Mouse (Mus musculus) CH12.LX (cell line): Measurements from ENCODE around the gene Lipe. TPM values are rescaled to one million over a fixed set of nuclear protein-coding genes. Genes with fewer than 3 reads are reported as not detected.

ENCODE experiments used
- DNase-seq: peaks from one replicate; pipeline ENCODE4 v3.0.0-alpha.2; 2013; ENCODE audit errors: extremely low read depth
- H3K27ac ChIP-seq: 2 replicates; pipeline ENCODE4 v1.5.1; 2012; ENCODE audit warnings: low read depth, mild to moderate bottlenecking, control low read depth, moderate library complexity; ENCODE audit not compliant: insufficient read depth
- H3K27me3 ChIP-seq: replicated peaks from 2 replicates; pipeline ENCODE3; 2012; ENCODE audit warnings: inconsistent platforms
- H3K36me3 ChIP-seq, 2 experiments: replicated peaks in 1 of 2; 2 replicates each; pipeline versions ENCODE3 to v1.6.1; 2012; ENCODE audit warnings: inconsistent platforms in 1 of 2, low read length in 1 of 2, mild to moderate bottlenecking in 1 of 2, mixed read lengths in 1 of 2, moderate library complexity in 1 of 2; ENCODE audit not compliant: control insufficient read depth in 1 of 2, insufficient read depth in 1 of 2
- H3K4me1 ChIP-seq, 2 experiments: 2 replicates each; pipeline ENCODE4 v1.6.1; 2012; ENCODE audit warnings: inconsistent platforms in 1 of 2, moderate library complexity in 1 of 2; ENCODE audit not compliant: insufficient read depth in 2 of 2, control insufficient read depth in 1 of 2
- H3K4me2 ChIP-seq: 2 replicates; pipeline ENCODE4 v1.6.1; 2012; ENCODE audit warnings: low read depth, mild to moderate bottlenecking, control low read depth; ENCODE audit not compliant: poor library complexity, insufficient read depth, severe bottlenecking
- H3K4me3 ChIP-seq, 3 experiments: fragments of 150-350 bp in 1 of 3; sonication (generic) in 1 of 3; replicated peaks in 1 of 3; 2 replicates each; pipeline versions ENCODE3 to v1.5.1; 2011 to 2012; ENCODE audit warnings: low read depth in 2 of 3, low read length in 2 of 3, mild to moderate bottlenecking in 2 of 3, moderate library complexity in 2 of 3, control low read depth in 1 of 3, improper control_type of control experiment in 1 of 3, inconsistent platforms in 1 of 3, mixed read lengths in 1 of 3; ENCODE audit not compliant: poor library complexity in 1 of 3
- H3K79me2 ChIP-seq: replicated peaks from 2 replicates; pipeline ENCODE4 v1.6.1; 2012; ENCODE audit warnings: mild to moderate bottlenecking, moderate library complexity; ENCODE audit not compliant: control insufficient read depth, poor library complexity, insufficient read depth, severe bottlenecking; ENCODE audit errors: extremely low read depth
- H3K9ac ChIP-seq: 2 replicates; pipeline ENCODE4 v1.6.1; 2012; ENCODE audit warnings: low read depth, mild to moderate bottlenecking, control low read depth, moderate library complexity; ENCODE audit not compliant: insufficient read depth
- H3K9me3 ChIP-seq: replicated peaks from 2 replicates; pipeline ENCODE3; 2012; ENCODE audit warnings: low read length, inconsistent platforms, mixed read lengths
- CHD2 ChIP-seq: IDR thresholded peaks from 2 replicates; pipeline ENCODE4 v1.6.1; 2011; ENCODE audit warnings: low read length, improper control_type of control experiment
- CTCF ChIP-seq, 2 experiments: IDR thresholded peaks in 1 of 2; conservative IDR thresholded peaks in 1 of 2; 2 replicates each; pipeline ENCODE4 v1.5.1; 2011 to 2012; ENCODE audit warnings: low read depth in 2 of 2, low read length in 2 of 2, improper control_type of control experiment in 1 of 2, inconsistent platforms in 1 of 2, mild to moderate bottlenecking in 1 of 2, moderate library complexity in 1 of 2
- E2F4 ChIP-seq: IDR thresholded peaks from 2 replicates; pipeline ENCODE4 v1.6.1; 2011; ENCODE audit warnings: low read depth, low read length, improper control_type of control experiment; ENCODE audit not compliant: insufficient replicate concordance
- EP300 ChIP-seq: IDR thresholded peaks from 2 replicates; pipeline ENCODE4 v1.6.1; 2011; ENCODE audit warnings: low read length, improper control_type of control experiment
- ETS1 ChIP-seq: conservative IDR thresholded peaks from 2 replicates; pipeline ENCODE4 v1.6.1; 2012; ENCODE audit warnings: low read depth, mild to moderate bottlenecking, inconsistent platforms, low read length, improper control_type of control experiment, moderate library complexity
- GABPA ChIP-seq: IDR thresholded peaks from 2 replicates; pipeline ENCODE4 v1.6.1; 2012; ENCODE audit warnings: low read depth, low read length, improper control_type of control experiment, inconsistent platforms; ENCODE audit not compliant: insufficient replicate concordance
- JUND ChIP-seq: conservative IDR thresholded peaks from 2 replicates; pipeline ENCODE4 v1.6.1; 2011; ENCODE audit warnings: low read depth, low read length, improper control_type of control experiment
- MAFK ChIP-seq: IDR thresholded peaks from 2 replicates; pipeline ENCODE4 v1.6.1; 2011; ENCODE audit warnings: low read length, improper control_type of control experiment; ENCODE audit not compliant: insufficient replicate concordance
- MEF2A ChIP-seq: IDR thresholded peaks from 2 replicates; pipeline ENCODE4 v1.6.1; 2014; ENCODE audit warnings: low read depth, mild to moderate bottlenecking, inconsistent platforms, low read length, improper control_type of control experiment, borderline replicate concordance
- NELFE ChIP-seq: IDR thresholded peaks from 2 replicates; pipeline ENCODE4 v1.6.1; 2011; ENCODE audit warnings: low read depth, low read length, improper control_type of control experiment
- NRF1 ChIP-seq: IDR thresholded peaks from 2 replicates; pipeline ENCODE4 v1.6.1; 2014; ENCODE audit warnings: low read depth, mild to moderate bottlenecking, inconsistent platforms, low read length, improper control_type of control experiment, moderate library complexity
- POLR2A ChIP-seq: IDR thresholded peaks from 2 replicates; pipeline ENCODE4 v1.6.1; 2011; ENCODE audit warnings: low read depth, mild to moderate bottlenecking, improper control_type of control experiment, low read length
- POLR2AphosphoS2 ChIP-seq: IDR thresholded peaks from 2 replicates; pipeline ENCODE4 v1.6.1; 2011; ENCODE audit warnings: low read depth, low read length, improper control_type of control experiment
- RAD21 ChIP-seq: IDR thresholded peaks from 2 replicates; pipeline ENCODE4 v1.6.1; 2011; ENCODE audit warnings: low read depth, mild to moderate bottlenecking, low read length, improper control_type of control experiment, moderate library complexity
- SIN3A ChIP-seq: IDR thresholded peaks from 2 replicates; pipeline ENCODE4 v1.6.1; 2012; ENCODE audit warnings: low read length, improper control_type of control experiment, inconsistent platforms
- TBP ChIP-seq: conservative IDR thresholded peaks from 2 replicates; pipeline ENCODE4 v1.6.1; 2011; ENCODE audit warnings: low read depth, low read length, improper control_type of control experiment
- TCF12 ChIP-seq: IDR thresholded peaks from 2 replicates; pipeline ENCODE4 v1.6.1; 2014; ENCODE audit warnings: low read depth, mild to moderate bottlenecking, inconsistent platforms, low read length, improper control_type of control experiment
- USF1 ChIP-seq: IDR thresholded peaks from 2 replicates; pipeline ENCODE4 v1.6.1; 2014; ENCODE audit warnings: low read depth, mild to moderate bottlenecking, inconsistent platforms, low read length, improper control_type of control experiment
- USF2 ChIP-seq: conservative IDR thresholded peaks from 2 replicates; pipeline ENCODE4 v1.6.1; 2011; ENCODE audit warnings: low read depth, low read length, improper control_type of control experiment
- ZKSCAN1 ChIP-seq: IDR thresholded peaks from 2 replicates; pipeline ENCODE4 v1.6.1; 2012; ENCODE audit warnings: low read depth, inconsistent platforms, low read length, improper control_type of control experiment, borderline replicate concordance
- ZNF384 ChIP-seq: IDR thresholded peaks from 2 replicates; pipeline ENCODE4 v1.6.1; 2012; ENCODE audit warnings: low read depth, low read length, improper control_type of control experiment, inconsistent platforms
- dilution Hi-C: fragments of 300-500 bp; cut with MboI; formaldehyde crosslinking; loops from 2 replicates; pipeline ENCODE4 v1.14.3; 2020; ENCODE audit warnings: low sequenced_read_pairs; ENCODE audit not compliant: extremely low pct_unique_long_range_greater_than_20kb, extremely low pct_ligation_motif_present
- in situ Hi-C: fragments of 300-500 bp; cut with MboI; formaldehyde crosslinking; loops from 3 replicates; pipeline ENCODE4 v1.14.3; 2019; ENCODE audit warnings: low sequenced_read_pairs, low pct_ligation_motif_present, low pct_unique_long_range_greater_than_20kb, mixed read lengths
- polyA plus RNA-seq: library from polyadenylated mRNA; unstranded; fragments of >175 nt; gene quantifications from 2 replicates; pipeline ENCODE4 v1.2.1, GENCODE M21; 2012; ENCODE audit warnings: low read depth; ENCODE audit not compliant: insufficient read length
- total RNA-seq, 2 experiments: library from RNA; depleted of rRNA; stranded (reverse); fragments of 300-350 nt in 1 of 2; fragments of >200 nt in 1 of 2; gene quantifications; 2 replicates each; pipeline ENCODE4 v1.2.3; 2012 to 2014

The Lipe gene
- total and polyA plus RNA-seq, 3 experiments = 2.8 to 5.9 (median 3.4) TPM

DNA sequence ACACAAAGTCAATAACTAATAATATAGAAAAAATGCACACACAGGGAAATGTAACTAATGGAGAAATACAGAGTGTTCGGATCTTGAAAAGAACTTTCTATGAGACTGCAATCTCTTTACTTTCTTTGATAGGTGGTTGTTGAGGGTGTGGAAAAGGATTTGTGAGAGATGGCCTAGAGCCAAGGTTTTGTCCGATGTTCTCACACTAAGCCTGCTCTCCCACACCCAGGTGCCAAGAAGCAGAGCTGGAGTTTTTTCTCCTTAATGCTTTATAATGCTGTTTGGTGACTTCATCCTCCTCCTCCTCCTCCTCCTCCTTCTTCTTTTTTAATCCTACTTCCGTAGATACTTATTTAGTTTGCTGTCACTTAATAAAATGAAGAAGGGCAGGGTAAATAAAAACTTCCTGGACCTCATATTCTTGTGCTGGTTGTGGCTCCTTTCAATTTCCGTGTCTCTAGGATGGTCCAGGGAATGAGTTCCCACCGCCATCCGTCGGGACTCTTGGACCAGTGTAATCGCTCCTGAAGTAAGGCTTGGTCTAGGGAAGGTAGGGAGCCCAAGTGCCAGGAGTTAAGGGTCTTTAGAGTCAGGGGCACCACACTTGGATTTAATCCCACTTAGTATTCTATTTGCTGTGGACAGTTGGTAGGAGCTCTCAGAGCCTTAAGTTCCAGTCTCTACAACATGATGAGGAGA, 40.8 kb upstream of the Lipe start:
- Histone ChIP-seq H3K27me3 (no peaks in the 10 kb centered on the region), H3K4me1 (peaks cover 18 to 41% of the 10 kb centered on the region in 2 experiments), H3K36me3 (no peaks in the 10 kb centered on the region), H3K9ac (no peak overlapping the region), H3K9me3 (no peaks in the 10 kb centered on the region), H3K79me2 (no peaks in the 10 kb centered on the region), H3K4me2 (no peak overlapping the region), H3K27ac (no peak overlapping the region), H3K4me3 (no peak overlapping the region)
- dilution Hi-C loops = no loop called here
- DNase-seq = no peak
- TF ChIP-seq JUND = no peak
- no peak for TF ChIP-seq TCF12
- no peak for TF ChIP-seq ETS1
- no peak for TF ChIP-seq MEF2A
- no peak for TF ChIP-seq GABPA
- TF ChIP-seq ZKSCAN1 = no peak
- no peak for TF ChIP-seq RAD21
- in situ Hi-C loops = no loop called here

GRCm38 (mm10) chr7:25436704-25437103, 38.2 kb upstream of the Lipe start:
- H3K9ac ChIP-seq = peak overlapping the region; percentile 23; the same call in 1 of the 2 replicates
- in situ Hi-C loops = no loop called here
- TF ChIP-seq POLR2AphosphoS2 (no peak), E2F4 (no peak)
- 0 out of 2 replicates have a peak overlapping the region, but pooled peaks have one; percentile 2 for H3K4me2 ChIP-seq
- H3K27me3 ChIP-seq = no peaks in the 10 kb centered on the region
- no peaks in the 10 kb centered on the region for H3K9me3 ChIP-seq
- dilution Hi-C loops = no loop called here
- no peaks in the 10 kb centered on the region for H3K36me3 ChIP-seq
- H3K79me2 ChIP-seq = no peaks in the 10 kb centered on the region
- no peak for DNase-seq
- H3K4me1 ChIP-seq = peaks cover 32 to 63% of the 10 kb centered on the region in 2 experiments
- peak overlapping the region in 1 of 3 experiments; percentile 51 for H3K4me3 ChIP-seq
- no peak overlapping the region for H3K27ac ChIP-seq

- Histone ChIP-seq H3K4me3 (peak overlapping the region; percentile 10 to 51 (median 24)), H3K4me1 (peaks cover 32 to 68% of the 10 kb centered on the region in 2 experiments), H3K9ac (peak overlapping the region; percentile 23), H3K27ac (peak overlapping the region; percentile 87), H3K36me3 (no peaks in the 10 kb centered on the region), H3K4me2 (peak overlapping the region; percentile 62), H3K9me3 (no peaks in the 10 kb centered on the region), H3K27me3 (no peaks in the 10 kb centered on the region), H3K79me2 (no peaks in the 10 kb centered on the region)
- dilution Hi-C loops (no loop called here), in situ Hi-C loops (no loop called here)
- DNase-seq = no peak
- TF ChIP-seq USF1 (no peak), TBP (no peak), SIN3A (no peak), CHD2 (no peak), E2F4 (no peak), MAFK (no peak), ZNF384 (no peak), JUND (no peak), RAD21 (no peak), NRF1 (no peak), NELFE (no peak), EP300 (no peak), CTCF (conservative IDR thresholded peaks at IDR 0.05 in 1 of 2, IDR thresholded peaks at IDR 0.05 in 1 of 2; ENCODE audit: low read depth in 2 of 2, low read length in 2 of 2) (no peak), POLR2A (no peak), MEF2A (no peak), USF2 (no peak)
Measured at GRCm38 (mm10) chr7:25436226-25436625, 37.7 kb upstream of the Lipe start.
